Mouse (Mus musculus): ENCODE measurements at regions not wholly inside any gene's neighbourhood (a gene's known extent, or its start where the extent isn't known, plus 50 kb on each side); places are given as distances from the start of the nearest gene placed in this dataset.
A peak's percentile ranks its signal among the peaks of the same experiment; 100 is the strongest.

GRCm38 (mm10) chr8:116045526-116045925, 337.9 kb upstream of the Maf start:
- no peak for DNase-seq (ENCODE audit: low spot score)
- H3K4me3 ChIP-seq (ENCODE audit: low read depth, low read length), result no peak overlapping the region
- ATAC-seq (ENCODE audit: low read depth), result no peak
- H3K36me3 ChIP-seq (ENCODE audit: control insufficient read depth, insufficient read depth, low read length), result no peaks in the 10 kb centered on the region
- WGBS, result 88% methylated on average over 3 of the region's 3 CpGs
- no peak overlapping the region for H3K9ac ChIP-seq (ENCODE audit: low read depth, low read length)
- H3K4me1 ChIP-seq (ENCODE audit: control insufficient read depth, insufficient read depth, low read length), result no peaks in the 10 kb centered on the region; the same call in 1 of the 2 replicates
- no peaks in the 10 kb centered on the region for H3K9me3 ChIP-seq (ENCODE audit: control insufficient read depth, low read length)
- no peaks in the 10 kb centered on the region for H3K27me3 ChIP-seq (replicated peaks; ENCODE audit: control insufficient read depth, insufficient read depth, low read length)
- H3K4me2 ChIP-seq (ENCODE audit: low read depth, low read length), result no peak overlapping the region
- no peak overlapping the region for H3K27ac ChIP-seq (replicated peaks; ENCODE audit: low read depth, low read length)

GRCm38 (mm10) chr8:116043381-116043780, 335.8 kb upstream of the Maf start:
- no peak for ATAC-seq (ENCODE audit: low read depth)
- no peaks in the 10 kb centered on the region for H3K9me3 ChIP-seq (ENCODE audit: control insufficient read depth, low read length)
- no peak overlapping the region for H3K9ac ChIP-seq (ENCODE audit: low read depth, low read length)
- no peak overlapping the region for H3K4me2 ChIP-seq (ENCODE audit: low read depth, low read length)
- H3K27me3 ChIP-seq (replicated peaks; ENCODE audit: control insufficient read depth, insufficient read depth, low read length), result no peaks in the 10 kb centered on the region
- no peaks in the 10 kb centered on the region for H3K36me3 ChIP-seq (ENCODE audit: control insufficient read depth, insufficient read depth, low read length)
- no peak for DNase-seq (ENCODE audit: low spot score)
- H3K4me3 ChIP-seq (ENCODE audit: low read depth, low read length), result no peak overlapping the region
- no peak overlapping the region for H3K27ac ChIP-seq (replicated peaks; ENCODE audit: low read depth, low read length)
- WGBS, result 88% methylated on average over 4 of the region's 4 CpGs
- H3K4me1 ChIP-seq (ENCODE audit: control insufficient read depth, insufficient read depth, low read length), result no peaks in the 10 kb centered on the region; the same call in 1 of the 2 replicates

- 77% methylated on average over 10 of the region's 10 CpGs for WGBS
- no peak for ATAC-seq (ENCODE audit: low read depth)
Measured at GRCm38 (mm10) chr8:116030966-116031365, 323.4 kb upstream of the Maf start.

GRCm38 (mm10) chr8:116025321-116025720, 317.7 kb upstream of the Maf start:
- Histone ChIP-seq H3K27ac (replicated peaks; ENCODE audit: low read depth, low read length) (no peak overlapping the region), H3K9ac (ENCODE audit: low read depth, low read length) (no peak overlapping the region), H3K4me1 (ENCODE audit: control insufficient read depth, insufficient read depth, low read length) (no peaks in the 10 kb centered on the region), H3K9me3 (ENCODE audit: control insufficient read depth, low read length) (no peaks in the 10 kb centered on the region), H3K36me3 (ENCODE audit: control insufficient read depth, insufficient read depth, low read length) (no peaks in the 10 kb centered on the region), H3K4me3 (ENCODE audit: low read depth, low read length) (no peak overlapping the region), H3K27me3 (replicated peaks; ENCODE audit: control insufficient read depth, insufficient read depth, low read length) (no peaks in the 10 kb centered on the region), H3K4me2 (ENCODE audit: low read depth, low read length) (no peak overlapping the region)
- DNase-seq (ENCODE audit: low spot score), result no peak
- WGBS, result 88% methylated on average over 2 of the region's 2 CpGs
- ATAC-seq (ENCODE audit: low read depth), result no peak

More at GRCm38 (mm10) chr8:116030966-116031365, 323.4 kb upstream of the Maf start:
- Histone ChIP-seq H3K4me3 (ENCODE audit: low read depth, low read length) (no peak overlapping the region), H3K4me1 (ENCODE audit: control insufficient read depth, insufficient read depth, low read length) (no peaks in the 10 kb centered on the region), H3K9ac (ENCODE audit: low read depth, low read length) (no peak overlapping the region), H3K27ac (replicated peaks; ENCODE audit: low read depth, low read length) (no peak overlapping the region), H3K27me3 (replicated peaks; ENCODE audit: control insufficient read depth, insufficient read depth, low read length) (no peaks in the 10 kb centered on the region), H3K4me2 (ENCODE audit: low read depth, low read length) (no peak overlapping the region), H3K9me3 (ENCODE audit: control insufficient read depth, low read length) (no peaks in the 10 kb centered on the region), H3K36me3 (ENCODE audit: control insufficient read depth, insufficient read depth, low read length) (no peaks in the 10 kb centered on the region)
- DNase-seq (ENCODE audit: low spot score), result peak; percentile 47

GRCm38 (mm10) chr8:116024811-116025210, 317.2 kb upstream of the Maf start:
- Histone ChIP-seq H3K9me3 (ENCODE audit: control insufficient read depth, low read length) (no peaks in the 10 kb centered on the region), H3K36me3 (ENCODE audit: control insufficient read depth, insufficient read depth, low read length) (no peaks in the 10 kb centered on the region), H3K27me3 (replicated peaks; ENCODE audit: control insufficient read depth, insufficient read depth, low read length) (no peaks in the 10 kb centered on the region), H3K4me2 (ENCODE audit: low read depth, low read length) (no peak overlapping the region), H3K4me1 (ENCODE audit: control insufficient read depth, insufficient read depth, low read length) (no peaks in the 10 kb centered on the region), H3K9ac (ENCODE audit: low read depth, low read length) (no peak overlapping the region), H3K27ac (replicated peaks; ENCODE audit: low read depth, low read length) (no peak overlapping the region), H3K4me3 (ENCODE audit: low read depth, low read length) (no peak overlapping the region)
- no peak for DNase-seq (ENCODE audit: low spot score)
- 76% methylated on average over 4 of the region's 4 CpGs for WGBS
- ATAC-seq (ENCODE audit: low read depth), result no peak

GRCm38 (mm10) chr8:116021691-116022090, 314.1 kb upstream of the Maf start:
- Histone ChIP-seq H3K4me3 (ENCODE audit: low read depth, low read length) (no peak overlapping the region), H3K9me3 (ENCODE audit: control insufficient read depth, low read length) (no peaks in the 10 kb centered on the region), H3K27ac (replicated peaks; ENCODE audit: low read depth, low read length) (no peak overlapping the region), H3K9ac (ENCODE audit: low read depth, low read length) (no peak overlapping the region), H3K27me3 (replicated peaks; ENCODE audit: control insufficient read depth, insufficient read depth, low read length) (no peaks in the 10 kb centered on the region), H3K36me3 (ENCODE audit: control insufficient read depth, insufficient read depth, low read length) (no peaks in the 10 kb centered on the region), H3K4me1 (ENCODE audit: control insufficient read depth, insufficient read depth, low read length) (no peaks in the 10 kb centered on the region), H3K4me2 (ENCODE audit: low read depth, low read length) (no peak overlapping the region)
- DNase-seq (ENCODE audit: low spot score), result no peak
- no peak for ATAC-seq (ENCODE audit: low read depth)

- Histone ChIP-seq H3K4me1 (ENCODE audit: control insufficient read depth, insufficient read depth, low read length) (no peaks in the 10 kb centered on the region), H3K9ac (ENCODE audit: low read depth, low read length) (no peak overlapping the region), H3K9me3 (ENCODE audit: control insufficient read depth, low read length) (no peaks in the 10 kb centered on the region), H3K27me3 (replicated peaks; ENCODE audit: control insufficient read depth, insufficient read depth, low read length) (no peaks in the 10 kb centered on the region), H3K36me3 (ENCODE audit: control insufficient read depth, insufficient read depth, low read length) (no peaks in the 10 kb centered on the region), H3K27ac (replicated peaks; ENCODE audit: low read depth, low read length) (no peak overlapping the region), H3K4me2 (ENCODE audit: low read depth, low read length) (no peak overlapping the region), H3K4me3 (ENCODE audit: low read depth, low read length) (no peak overlapping the region)
- WGBS, result 58% methylated on average over 5 of the region's 5 CpGs
- peak; percentile 55 for DNase-seq (ENCODE audit: low spot score)
- ATAC-seq (ENCODE audit: low read depth), result no peak
Measured at GRCm38 (mm10) chr8:115995320-115995719, 287.7 kb upstream of the Maf start.

- Histone ChIP-seq H3K4me3 (ENCODE audit: low read depth, low read length) (no peak overlapping the region), H3K27ac (replicated peaks; ENCODE audit: low read depth, low read length) (no peak overlapping the region)
Measured at GRCm38 (mm10) chr8:115991989-115992388, 284.4 kb upstream of the Maf start.

GRCm38 (mm10) chr8:115983397-115983796, 275.8 kb upstream of the Maf start:
- Histone ChIP-seq H3K9ac (ENCODE audit: low read depth, low read length) (no peak overlapping the region), H3K36me3 (ENCODE audit: control insufficient read depth, insufficient read depth, low read length) (no peaks in the 10 kb centered on the region), H3K27me3 (replicated peaks; ENCODE audit: control insufficient read depth, insufficient read depth, low read length) (no peaks in the 10 kb centered on the region), H3K4me3 (ENCODE audit: low read depth, low read length) (no peak overlapping the region), H3K4me2 (ENCODE audit: low read depth, low read length) (no peak overlapping the region), H3K9me3 (ENCODE audit: control insufficient read depth, low read length) (no peaks in the 10 kb centered on the region), H3K4me1 (ENCODE audit: control insufficient read depth, insufficient read depth, low read length) (no peaks in the 10 kb centered on the region), H3K27ac (replicated peaks; ENCODE audit: low read depth, low read length) (no peak overlapping the region)
- no peak for DNase-seq (ENCODE audit: low spot score)
- 70% methylated on average over 6 of the region's 6 CpGs for WGBS
- ATAC-seq (ENCODE audit: low read depth), result no peak

More at GRCm38 (mm10) chr8:115991989-115992388, 284.4 kb upstream of the Maf start:
- Histone ChIP-seq H3K4me2 (ENCODE audit: low read depth, low read length) (no peak overlapping the region), H3K4me1 (ENCODE audit: control insufficient read depth, insufficient read depth, low read length) (no peaks in the 10 kb centered on the region), H3K27me3 (replicated peaks; ENCODE audit: control insufficient read depth, insufficient read depth, low read length) (no peaks in the 10 kb centered on the region), H3K9me3 (ENCODE audit: control insufficient read depth, low read length) (no peaks in the 10 kb centered on the region), H3K9ac (ENCODE audit: low read depth, low read length) (no peak overlapping the region), H3K36me3 (ENCODE audit: control insufficient read depth, insufficient read depth, low read length) (no peaks in the 10 kb centered on the region)
- WGBS, result 68% methylated on average over 6 of the region's 6 CpGs
- DNase-seq (ENCODE audit: low spot score) (no peak), ATAC-seq (ENCODE audit: low read depth) (no peak)
